Mouse (Mus musculus) erythroid progenitor cell, adult 5-6 weeks (primary cell): Measurements from ENCODE around the gene Hrk. TPM values are rescaled to one million over a fixed set of nuclear protein-coding genes. Genes with fewer than 3 reads are reported as not detected.
A peak's percentile ranks its signal among the peaks of the same experiment; 100 is the strongest.

ENCODE experiments used
- ATAC-seq: replicated peaks from 2 replicates; pipeline ENCODE4 v1.8.0; 2016; ENCODE audit warnings: moderate number of reproducible peaks, mild to moderate bottlenecking, moderate TSS enrichment, inconsistent platforms; ENCODE audit not compliant: poor library complexity, low FRiP score, severe bottlenecking
- total RNA-seq, 2 experiments: library from RNA; stranded (forward) in 1 of 2; stranded (reverse) in 1 of 2; fragments of 150-400 nt in 1 of 2; fragments of 186-747, 209-891 nt in 1 of 2; gene quantifications; 2 replicates each; pipeline versions ENCODE4 v1.2.3 to v1.2.4; 2015 to 2017; ENCODE audit warnings: low replicate concordance in 2 of 2

The Hrk gene
- total RNA-seq (2015; ENCODE audit: low replicate concordance) (not detected in 2 replicates), total RNA-seq (2017; ENCODE audit: low replicate concordance) (not detected in 2 replicates)

- ATAC-seq: no peak
Measured at GRCm38 (mm10) chr5:118164581-118164980, at the start of gene Hrk. Gene Hrk (plus strand): TSS chr5:118164648.

- ATAC-seq: no peak
Measured at GRCm38 (mm10) chr5:118118351-118118750, 46.1 kb upstream of the Hrk start.

GRCm38 (mm10) chr5:118118922-118119321 lies 45.5 kb upstream of the Hrk start:
- no peak for ATAC-seq

- no peak for ATAC-seq
Measured at GRCm38 (mm10) chr5:118120670-118121069, 43.8 kb upstream of the Hrk start.

GRCm38 (mm10) chr5:118121928-118122327 lies 42.5 kb upstream of the Hrk start:
- ATAC-seq: no peak

GRCm38 (mm10) chr5:118123096-118123495 lies 41.4 kb upstream of the Hrk start:
- ATAC-seq: no peak

GRCm38 (mm10) chr5:118126671-118127070 lies 37.8 kb upstream of the Hrk start:
- ATAC-seq: no peak

GRCm38 (mm10) chr5:118128208-118128607 lies 36.2 kb upstream of the Hrk start:
- ATAC-seq: no peak

- ATAC-seq: no peak
Measured at GRCm38 (mm10) chr5:118128651-118129050, 35.8 kb upstream of the Hrk start.

- no peak for ATAC-seq
Measured at GRCm38 (mm10) chr5:118136391-118136790, 28.1 kb upstream of the Hrk start.

GRCm38 (mm10) chr5:118139630-118140029 lies 24.8 kb upstream of the Hrk start:
- ATAC-seq: no peak

- ATAC-seq: no peak
Measured at GRCm38 (mm10) chr5:118142471-118142870, 22.0 kb upstream of the Hrk start.

- no peak for ATAC-seq
Measured at GRCm38 (mm10) chr5:118143211-118144026, 21.0 kb upstream of the Hrk start.

- no peak for ATAC-seq
Measured at GRCm38 (mm10) chr5:118144327-118144726, 20.1 kb upstream of the Hrk start.

- no peak for ATAC-seq
Measured at GRCm38 (mm10) chr5:118144770-118145169, 19.7 kb upstream of the Hrk start.

- no peak for ATAC-seq
Measured at GRCm38 (mm10) chr5:118145458-118145857, 19.0 kb upstream of the Hrk start.

GRCm38 (mm10) chr5:118145999-118146679 lies 18.3 kb upstream of the Hrk start:
- ATAC-seq: no peak

GRCm38 (mm10) chr5:118147264-118147663 lies 17.2 kb upstream of the Hrk start:
- ATAC-seq: no peak

- no peak for ATAC-seq
Measured at GRCm38 (mm10) chr5:118149711-118150110, 14.7 kb upstream of the Hrk start.

GRCm38 (mm10) chr5:118154839-118155564 lies 9.4 kb upstream of the Hrk start, which contains the start of gene Fbxw8:
Gene Fbxw8 (minus strand): TSS chr5:118155464.
- ATAC-seq: peak; percentile 90
